Mouse (Mus musculus): Measurements from ENCODE around the gene Wdr26.

- TF ChIP-seq CTCF (IDR thresholded peaks at IDR 0.05; ENCODE audit: low read depth, low read length) = no peak
- TF ChIP-seq EP300 (IDR thresholded peaks at IDR 0.05; ENCODE audit: insufficient read depth, low read depth, low read length) = no peak
Measured at GRCm38 (mm10) chr1:181131915-181132314, 79.9 kb downstream of the Wdr26 start.
